Mouse (Mus musculus): ENCODE results near the gene Grm4. TPM values are rescaled to one million over a fixed set of nuclear protein-coding genes. Genes with fewer than 3 reads are reported as not detected.

Gene Grm4
- polyA plus RNA-seq, 1 experiment: 0.02 TPM

- no peak overlapping the region for H3K4me3 ChIP-seq (ENCODE audit: insufficient read depth, low read depth, low read length)
- no peak overlapping the region for H3K27ac ChIP-seq (ENCODE audit: insufficient read depth, low read depth, low read length)
- no peak for DNase-seq
- H3K4me1 ChIP-seq (ENCODE audit: control insufficient read depth, insufficient read depth, low read length): no peaks in the 10 kb centered on the region
- 90% methylated on average over 7 of the region's 7 CpGs for WGBS
- H3K27me3 ChIP-seq (replicated peaks; ENCODE audit: control insufficient read depth, insufficient read depth, low read length): no peaks in the 10 kb centered on the region
- TF ChIP-seq CTCF (conservative IDR thresholded peaks at IDR 0.05; ENCODE audit: insufficient read depth, insufficient read length, low read depth, low read length): no peak
- H3K36me3 ChIP-seq (ENCODE audit: control insufficient read depth, insufficient read depth, low read length): no peaks in the 10 kb centered on the region
Measured at GRCm38 (mm10) chr17:27506871-27507590, 14.2 kb downstream of the Grm4 start.

GRCm38 (mm10) chr17:27506362-27506761 lies 14.8 kb downstream of the Grm4 start:
- H3K4me1 ChIP-seq (ENCODE audit: control insufficient read depth, insufficient read depth, low read length): no peaks in the 10 kb centered on the region
- H3K27me3 ChIP-seq (replicated peaks; ENCODE audit: control insufficient read depth, insufficient read depth, low read length): no peaks in the 10 kb centered on the region
- TF ChIP-seq CTCF (conservative IDR thresholded peaks at IDR 0.05; ENCODE audit: insufficient read depth, insufficient read length, low read depth, low read length): no peak
- no peak for TF ChIP-seq POLR2A (IDR thresholded peaks at IDR 0.05; ENCODE audit: low read depth, low read length)
- no peak for DNase-seq
- H3K27ac ChIP-seq (ENCODE audit: insufficient read depth, low read depth, low read length): no peak overlapping the region
- WGBS: 59% methylated on average over 11 of the region's 11 CpGs
- no peaks in the 10 kb centered on the region for H3K36me3 ChIP-seq (ENCODE audit: control insufficient read depth, insufficient read depth, low read length)
- no peak overlapping the region for H3K4me3 ChIP-seq (ENCODE audit: insufficient read depth, low read depth, low read length)

- Histone ChIP-seq H3K27me3 (replicated peaks; ENCODE audit: control insufficient read depth, insufficient read depth, low read length) (no peaks in the 10 kb centered on the region), H3K4me3 (ENCODE audit: insufficient read depth, low read depth, low read length) (no peak overlapping the region), H3K36me3 (ENCODE audit: control insufficient read depth, insufficient read depth, low read length) (no peaks in the 10 kb centered on the region), H3K4me1 (ENCODE audit: control insufficient read depth, insufficient read depth, low read length) (no peaks in the 10 kb centered on the region), H3K27ac (ENCODE audit: insufficient read depth, low read depth, low read length) (no peak overlapping the region)
- no peak for DNase-seq
- WGBS: 55% methylated on average over 10 of the region's 10 CpGs
- TF ChIP-seq CTCF (conservative IDR thresholded peaks at IDR 0.05; ENCODE audit: insufficient read depth, insufficient read length, low read depth, low read length): no peak
- TF ChIP-seq POLR2A (IDR thresholded peaks at IDR 0.05; ENCODE audit: low read depth, low read length): no peak
Measured at GRCm38 (mm10) chr17:27505221-27505881, 15.9 kb downstream of the Grm4 start.

- Histone ChIP-seq H3K4me3 (ENCODE audit: insufficient read depth, low read depth, low read length) (no peak overlapping the region), H3K27ac (ENCODE audit: insufficient read depth, low read depth, low read length) (no peak overlapping the region), H3K36me3 (ENCODE audit: control insufficient read depth, insufficient read depth, low read length) (no peaks in the 10 kb centered on the region), H3K27me3 (replicated peaks; ENCODE audit: control insufficient read depth, insufficient read depth, low read length) (no peaks in the 10 kb centered on the region), H3K4me1 (ENCODE audit: control insufficient read depth, insufficient read depth, low read length) (no peaks in the 10 kb centered on the region)
- no peak for DNase-seq
- no peak for TF ChIP-seq CTCF (conservative IDR thresholded peaks at IDR 0.05; ENCODE audit: insufficient read depth, insufficient read length, low read depth, low read length)
- TF ChIP-seq POLR2A (IDR thresholded peaks at IDR 0.05; ENCODE audit: low read depth, low read length): no peak
- 63% methylated on average over 7 of the region's 7 CpGs for WGBS
Measured at GRCm38 (mm10) chr17:27503869-27504268, 17.3 kb downstream of the Grm4 start.

GRCm38 (mm10) chr17:27502736-27503445 lies 18.3 kb downstream of the Grm4 start:
- Histone ChIP-seq H3K36me3 (ENCODE audit: control insufficient read depth, insufficient read depth, low read length) (no peaks in the 10 kb centered on the region), H3K27me3 (replicated peaks; ENCODE audit: control insufficient read depth, insufficient read depth, low read length) (no peaks in the 10 kb centered on the region), H3K27ac (ENCODE audit: insufficient read depth, low read depth, low read length) (no peak overlapping the region), H3K4me3 (ENCODE audit: insufficient read depth, low read depth, low read length) (no peak overlapping the region), H3K4me1 (ENCODE audit: control insufficient read depth, insufficient read depth, low read length) (no peaks in the 10 kb centered on the region)
- WGBS: 71% methylated on average over 31 of the region's 31 CpGs
- DNase-seq: no peak
- TF ChIP-seq POLR2A (IDR thresholded peaks at IDR 0.05; ENCODE audit: low read depth, low read length): no peak
- TF ChIP-seq CTCF (conservative IDR thresholded peaks at IDR 0.05; ENCODE audit: insufficient read depth, insufficient read length, low read depth, low read length): no peak

- no peak for DNase-seq
- H3K4me1 ChIP-seq (ENCODE audit: control insufficient read depth, insufficient read depth, low read length): no peaks in the 10 kb centered on the region
- TF ChIP-seq CTCF (conservative IDR thresholded peaks at IDR 0.05; ENCODE audit: insufficient read depth, insufficient read length, low read depth, low read length): no peak
- no peak for TF ChIP-seq POLR2A (IDR thresholded peaks at IDR 0.05; ENCODE audit: low read depth, low read length)
- WGBS: 51% methylated on average over 14 of the region's 14 CpGs
- no peaks in the 10 kb centered on the region for H3K27me3 ChIP-seq (replicated peaks; ENCODE audit: control insufficient read depth, insufficient read depth, low read length)
- H3K36me3 ChIP-seq (ENCODE audit: control insufficient read depth, insufficient read depth, low read length): no peaks in the 10 kb centered on the region
- H3K27ac ChIP-seq (ENCODE audit: insufficient read depth, low read depth, low read length): no peak overlapping the region
- H3K4me3 ChIP-seq (ENCODE audit: insufficient read depth, low read depth, low read length): no peak overlapping the region
Measured at GRCm38 (mm10) chr17:27502288-27502687, 18.9 kb downstream of the Grm4 start.

Data from kidney, adult 2 months (tissue).